Mouse (Mus musculus) neural tube, embryonic 11.5 days (tissue): ENCODE measurements at regions not wholly inside any gene's neighbourhood (a gene's known extent, or its start where the extent isn't known, plus 50 kb on each side); places are given as distances from the start of the nearest gene placed in this dataset.

Experiments used
- ATAC-seq: fragments of 200-750 bp; cut with Nextera tagmentation; 2 replicates; pipeline ENCODE4 v1.8.0; 2017; ENCODE audit warnings: moderate number of reproducible peaks, mild to moderate bottlenecking, moderate TSS enrichment, moderate library complexity; ENCODE audit not compliant: insufficient read depth, low FRiP score, low TSS enrichment
- DNase-seq: peaks from one replicate; pipeline ENCODE4 v3.0.0-alpha.2; 2015; ENCODE audit warnings: low spot score
- H3K27ac ChIP-seq: fragments of 300-500 bp; sonication (generic); 2 replicates; pipeline ENCODE4 v1.5.1; 2014; ENCODE audit warnings: low read depth, mild to moderate bottlenecking, low read length
- H3K27me3 ChIP-seq: fragments of 300-500 bp; sonication (generic); 2 replicates; pipeline ENCODE4 v1.6.1; 2014; ENCODE audit warnings: mild to moderate bottlenecking, low read length, mixed read lengths; ENCODE audit not compliant: control insufficient read depth, insufficient read depth
- H3K36me3 ChIP-seq: fragments of 300-500 bp; sonication (generic); 2 replicates; pipeline ENCODE4 v1.6.1; 2014; ENCODE audit warnings: mild to moderate bottlenecking, low read length, moderate library complexity, mixed read lengths; ENCODE audit not compliant: control insufficient read depth, insufficient read depth
- H3K4me1 ChIP-seq: fragments of 300-500 bp; sonication (generic); 2 replicates; pipeline ENCODE4 v1.6.1; 2014; ENCODE audit warnings: low read length, mixed read lengths; ENCODE audit not compliant: control insufficient read depth, insufficient read depth
- H3K4me2 ChIP-seq: fragments of 300-500 bp; sonication (generic); 2 replicates; pipeline ENCODE4 v1.6.1; 2014; ENCODE audit warnings: low read depth, mild to moderate bottlenecking, moderate library complexity
- H3K4me3 ChIP-seq: fragments of 300-500 bp; sonication (generic); 2 replicates; pipeline ENCODE4 v1.5.1; 2014; ENCODE audit warnings: low read depth, low read length
- H3K9ac ChIP-seq: fragments of 300-500 bp; sonication (generic); 2 replicates; pipeline ENCODE4 v1.6.1; 2014; ENCODE audit warnings: mild to moderate bottlenecking, low read length
- H3K9me3 ChIP-seq: fragments of 300-500 bp; sonication (generic); 2 replicates; pipeline ENCODE4 v1.6.1; 2016; ENCODE audit warnings: low read length; ENCODE audit not compliant: control insufficient read depth
- WGBS: fragments of 180-500 bp; shearing (Covaris S2); extraction: QIAGEN DNeasy Blood & Tissue Kit; methylation state at CpG from one replicate; pipeline ENCODE4 v1.1.7; 2014; 5-methylcytosine and 5-hydroxymethylcytosine counted together

DNA sequence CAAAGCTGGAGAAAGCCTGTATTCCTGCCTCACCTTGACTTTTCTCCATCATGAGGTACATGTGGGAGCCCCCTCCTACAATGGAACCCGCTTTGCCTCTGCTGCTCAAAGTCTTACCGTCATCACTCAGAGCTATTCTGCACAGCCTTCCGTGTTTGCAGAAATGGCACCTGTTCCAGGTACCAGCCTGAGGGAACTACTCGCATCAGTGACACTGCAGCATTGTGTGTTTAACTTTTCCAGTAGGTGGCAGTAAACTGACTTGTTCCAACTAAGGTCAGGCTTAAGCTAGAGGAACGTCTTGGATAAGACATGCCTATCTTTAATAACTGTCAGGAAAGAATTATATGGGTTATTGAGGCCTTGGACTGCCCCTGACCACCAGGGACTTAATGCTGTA is 71.4 kb downstream of the Fam173b start:
- Histone ChIP-seq H3K36me3 (no peaks in the 10 kb centered on the region), H3K27ac (no peak overlapping the region), H3K27me3 (no peaks in the 10 kb centered on the region), H3K9me3 (no peaks in the 10 kb centered on the region), H3K9ac (no peak overlapping the region), H3K4me2 (no peak overlapping the region), H3K4me1 (no peaks in the 10 kb centered on the region), H3K4me3 (no peak overlapping the region)
- 53% methylated on average over 5 of the region's 5 CpGs for WGBS
- DNase-seq = no peak
- ATAC-seq = no peak

DNA sequence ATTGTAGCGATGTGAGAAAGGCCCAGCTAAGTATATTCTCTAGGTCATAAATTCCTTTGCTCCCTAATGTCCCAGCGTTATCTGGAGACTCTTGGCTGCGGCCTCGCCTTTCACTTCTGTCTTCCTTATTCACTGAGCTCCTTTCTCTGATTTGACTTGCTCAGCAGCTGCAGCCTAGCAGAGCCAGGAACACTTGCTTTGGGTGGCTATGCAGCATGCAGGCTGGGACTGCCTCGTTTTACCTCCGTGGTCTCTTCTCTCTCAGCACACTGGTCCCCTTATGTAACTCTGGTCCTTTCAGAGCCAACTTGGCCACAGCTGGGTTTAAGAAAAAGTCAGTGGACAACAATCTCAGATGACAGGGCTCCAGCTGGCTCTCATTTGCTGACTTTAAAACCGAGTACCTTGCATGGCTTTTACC is 75.1 kb downstream of the Fam173b start:
- DNase-seq (no peak), ATAC-seq (no peak)
- no peak overlapping the region for H3K9ac ChIP-seq
- no peaks in the 10 kb centered on the region for H3K27me3 ChIP-seq
- H3K4me1 ChIP-seq = no peaks in the 10 kb centered on the region
- H3K4me2 ChIP-seq = no peak overlapping the region
- no peak overlapping the region for H3K4me3 ChIP-seq
- H3K36me3 ChIP-seq = no peaks in the 10 kb centered on the region
- H3K27ac ChIP-seq = no peak overlapping the region
- 57% methylated on average over 7 of the region's 7 CpGs for WGBS
- H3K9me3 ChIP-seq = no peaks in the 10 kb centered on the region

- ATAC-seq = no peak
- Histone ChIP-seq H3K4me1 (no peaks in the 10 kb centered on the region), H3K9ac (no peak overlapping the region), H3K9me3 (no peaks in the 10 kb centered on the region), H3K4me3 (no peak overlapping the region), H3K4me2 (no peak overlapping the region), H3K27ac (no peak overlapping the region), H3K27me3 (no peaks in the 10 kb centered on the region), H3K36me3 (no peaks in the 10 kb centered on the region)
- no peak for DNase-seq
- WGBS = 85% methylated on average over 3 of the region's 3 CpGs
Measured at GRCm38 (mm10) chr15:31693109-31693508, 91.5 kb downstream of the Fam173b start.

DNA sequence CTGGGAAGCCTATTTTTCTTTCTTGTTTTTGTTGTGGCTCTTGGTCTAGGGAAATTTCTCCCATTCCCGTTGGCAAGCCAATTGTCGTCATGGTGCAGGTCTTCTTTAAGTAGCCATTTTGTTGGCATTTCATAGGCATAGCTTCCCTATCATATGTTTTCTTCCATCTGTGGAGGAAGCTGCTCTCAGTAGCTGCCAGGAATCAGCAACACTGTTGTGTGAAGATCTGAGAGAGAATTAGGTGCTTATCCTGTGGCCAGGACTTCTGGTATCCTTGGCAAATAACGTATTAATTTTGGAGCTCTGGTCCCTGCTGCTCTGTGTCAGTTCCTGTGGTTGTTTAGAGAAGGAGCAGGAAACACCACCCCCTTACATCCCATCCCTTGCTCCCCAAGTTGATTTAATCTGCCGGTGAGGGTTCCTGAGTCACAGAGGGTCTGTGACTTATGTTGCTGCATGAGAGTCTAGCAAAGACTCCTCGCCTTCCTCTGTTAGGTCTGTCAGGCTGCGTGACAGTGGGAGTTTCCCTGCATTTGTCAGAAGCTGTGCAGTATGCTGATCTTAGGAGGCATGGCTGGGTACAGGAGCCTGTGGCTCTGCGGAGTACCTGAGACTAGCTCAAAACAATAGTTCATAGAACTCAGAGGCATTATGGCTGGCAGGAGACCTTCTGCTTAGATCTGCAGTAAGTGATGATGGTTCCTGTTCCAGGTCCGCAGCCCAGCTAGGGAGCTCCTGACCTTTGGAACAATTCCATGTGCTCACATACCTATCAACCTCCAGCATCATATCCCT is 93.4 kb downstream of the Fam173b start:
- no peaks in the 10 kb centered on the region for H3K36me3 ChIP-seq
- H3K4me3 ChIP-seq = no peak overlapping the region
- no peak overlapping the region for H3K27ac ChIP-seq
- no peak for DNase-seq
- H3K27me3 ChIP-seq = no peaks in the 10 kb centered on the region
- H3K9ac ChIP-seq = no peak overlapping the region
- no peak overlapping the region for H3K4me2 ChIP-seq
- H3K9me3 ChIP-seq = no peaks in the 10 kb centered on the region
- whole genome bisulfite sequencing = 90% methylated on average over 8 of the region's 8 CpGs
- no peak for ATAC-seq
- H3K4me1 ChIP-seq = no peaks in the 10 kb centered on the region

DNA sequence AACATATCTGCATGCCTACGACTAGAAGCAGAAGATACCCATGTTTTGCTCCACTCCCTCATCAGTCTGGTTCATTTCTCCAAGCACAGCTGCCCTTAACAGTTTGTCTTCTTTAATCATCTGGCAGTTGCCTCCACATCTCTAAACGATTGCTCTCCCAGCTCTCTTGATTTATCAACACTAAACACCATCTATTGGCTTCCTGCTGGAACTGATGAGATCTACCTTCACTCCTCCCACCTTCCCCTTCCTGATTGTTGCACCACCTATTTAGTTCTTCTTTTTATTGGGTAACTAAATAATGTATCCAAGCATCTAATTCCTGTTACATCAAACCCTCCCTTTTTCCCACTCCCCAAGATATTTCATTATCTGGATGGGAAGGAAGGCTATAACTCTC is 101.7 kb downstream of the Fam173b start:
- Histone ChIP-seq H3K4me3 (no peak overlapping the region), H3K9me3 (no peaks in the 10 kb centered on the region), H3K4me2 (no peak overlapping the region), H3K4me1 (no peaks in the 10 kb centered on the region), H3K27ac (no peak overlapping the region), H3K36me3 (no peaks in the 10 kb centered on the region), H3K27me3 (no peaks in the 10 kb centered on the region), H3K9ac (no peak overlapping the region)
- ATAC-seq (no peak), DNase-seq (no peak)
- WGBS = 90% methylated on average over 2 of the region's 2 CpGs

DNA sequence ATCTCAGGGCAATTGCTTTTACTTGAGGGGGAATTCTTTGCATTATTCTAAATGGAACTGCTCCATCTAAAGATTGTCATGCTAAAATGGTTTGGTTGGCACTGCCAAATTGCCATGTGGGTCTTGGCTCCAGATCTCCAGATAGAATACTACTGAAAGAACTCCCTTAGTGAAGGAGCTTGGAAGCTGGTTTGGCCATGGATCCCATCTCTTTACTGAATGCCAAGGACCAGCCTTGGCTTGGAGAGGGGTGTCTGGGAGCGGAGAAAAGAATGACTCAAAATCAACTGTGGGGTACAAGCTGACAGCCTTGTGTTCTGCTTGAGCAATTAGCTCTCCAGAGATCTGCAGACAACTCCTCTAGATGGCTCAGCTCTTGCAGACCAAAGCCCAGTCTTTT is 105.8 kb downstream of the Fam173b start:
- Histone ChIP-seq H3K36me3 (no peaks in the 10 kb centered on the region), H3K27me3 (no peaks in the 10 kb centered on the region), H3K4me2 (no peak overlapping the region), H3K4me1 (no peaks in the 10 kb centered on the region), H3K4me3 (no peak overlapping the region), H3K9me3 (no peaks in the 10 kb centered on the region), H3K9ac (no peak overlapping the region), H3K27ac (no peak overlapping the region)
- WGBS = 94% methylated on average over 1 of the region's 1 CpGs
- DNase-seq (no peak), ATAC-seq (no peak)

GRCm38 (mm10) chr15:31721019-31721418 is 119.4 kb downstream of the Fam173b start:
- H3K9ac ChIP-seq = no peak overlapping the region
- H3K4me1 ChIP-seq = no peaks in the 10 kb centered on the region
- no peak overlapping the region for H3K4me3 ChIP-seq
- no peaks in the 10 kb centered on the region for H3K9me3 ChIP-seq
- no peaks in the 10 kb centered on the region for H3K27me3 ChIP-seq
- H3K27ac ChIP-seq = no peak overlapping the region
- DNase-seq = no peak
- 89% methylated on average over 1 of the region's 1 CpGs for WGBS
- no peaks in the 10 kb centered on the region for H3K36me3 ChIP-seq
- no peak overlapping the region for H3K4me2 ChIP-seq
- ATAC-seq = no peak

DNA sequence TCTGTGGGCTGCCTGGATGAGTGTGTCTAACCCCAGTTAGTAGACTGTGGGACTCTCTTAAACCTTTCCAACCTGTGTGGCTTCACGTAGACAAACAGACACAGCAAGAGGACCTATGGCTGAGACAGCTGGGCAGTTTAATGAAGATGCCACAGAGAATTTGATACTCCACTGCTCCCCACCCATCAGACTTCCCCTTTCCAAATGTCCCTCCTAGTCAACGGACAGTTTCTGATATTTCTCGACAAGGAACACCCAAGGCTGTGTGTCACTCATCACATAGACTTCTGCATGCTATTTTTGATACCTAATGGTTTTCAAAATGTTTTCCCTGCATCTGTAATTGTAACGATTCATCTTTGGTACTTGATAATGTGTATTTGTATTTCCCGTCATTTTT is 120.8 kb downstream of the Fam173b start:
- no peak for ATAC-seq
- Histone ChIP-seq H3K9ac (no peak overlapping the region), H3K4me2 (no peak overlapping the region), H3K9me3 (no peaks in the 10 kb centered on the region), H3K27ac (no peak overlapping the region), H3K36me3 (no peaks in the 10 kb centered on the region), H3K4me3 (no peak overlapping the region), H3K4me1 (no peaks in the 10 kb centered on the region), H3K27me3 (no peaks in the 10 kb centered on the region)
- no peak for DNase-seq
- WGBS = 87% methylated on average over 5 of the region's 5 CpGs

- H3K4me1 ChIP-seq = no peaks in the 10 kb centered on the region
- no peak overlapping the region for H3K4me3 ChIP-seq
- no peak overlapping the region for H3K27ac ChIP-seq
- DNase-seq (no peak), ATAC-seq (no peak)
- H3K9ac ChIP-seq = no peak overlapping the region
- H3K27me3 ChIP-seq = no peaks in the 10 kb centered on the region
- H3K4me2 ChIP-seq = no peak overlapping the region
- 69% methylated on average over 11 of the region's 11 CpGs for WGBS
- no peaks in the 10 kb centered on the region for H3K36me3 ChIP-seq
- H3K9me3 ChIP-seq = no peaks in the 10 kb centered on the region
Measured at GRCm38 (mm10) chr15:31724252-31724651, 122.6 kb downstream of the Fam173b start.
